Mouse (Mus musculus): ENCODE measurements around the gene Acvr1.

Acvr1 gene

GRCm38 (mm10) chr2:58567066-58567810 is at the start of gene Acvr1, which contains the start of gene Upp2:
TSS of gene Acvr1 (minus strand) at chr2:58567157.
TSS of gene Upp2 (plus strand) at chr2:58567298.
- peak in 1 of 2 experiments; percentile 18 for DNase-seq (ENCODE audit: low read depth in 1 of 2, low spot score in 2 of 2)

DNA sequence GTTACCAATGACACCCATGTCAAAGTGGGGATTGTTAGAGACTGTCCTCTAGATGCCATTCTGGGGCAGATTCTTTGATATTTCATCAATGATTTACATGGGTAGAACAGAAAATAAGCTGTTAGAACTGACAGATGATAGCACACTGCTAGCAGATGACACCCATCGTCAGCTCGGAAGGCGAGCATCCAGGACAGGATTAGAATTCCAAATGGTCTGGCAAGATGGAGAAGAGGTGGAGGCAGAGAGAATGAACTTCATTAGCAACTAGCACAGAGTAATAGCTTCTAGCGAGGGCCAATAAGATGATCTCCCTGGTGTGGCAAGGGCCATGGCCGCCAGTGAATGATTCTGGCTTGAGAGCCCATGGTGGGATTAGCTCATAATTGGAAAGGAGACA is 48.8 kb upstream of the Acvr1 start:
- DNase-seq (ENCODE audit: low read depth in 1 of 2, low spot score in 2 of 2), result no peak

DNA sequence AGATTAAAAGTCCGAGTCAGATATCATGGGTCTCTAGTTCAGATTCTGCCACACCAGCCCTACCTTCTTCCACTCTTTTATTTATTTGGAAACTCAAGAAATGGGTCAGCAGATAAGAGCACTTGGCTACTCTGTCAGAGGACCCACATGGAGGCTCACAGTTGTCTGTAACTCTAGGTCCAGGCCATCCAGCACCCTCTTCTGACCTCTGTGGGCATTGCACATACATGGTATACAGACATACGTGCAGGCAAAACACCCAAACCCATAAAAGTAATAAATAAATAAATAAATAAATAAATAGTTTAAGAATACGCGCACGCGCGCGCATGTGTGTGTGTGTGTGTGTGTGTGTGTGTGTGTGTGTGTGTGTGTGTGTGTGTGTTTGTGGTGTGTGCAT is 47.9 kb upstream of the Acvr1 start:
- DNase-seq (ENCODE audit: low read depth in 1 of 2, low spot score in 2 of 2), result no peak

DNA sequence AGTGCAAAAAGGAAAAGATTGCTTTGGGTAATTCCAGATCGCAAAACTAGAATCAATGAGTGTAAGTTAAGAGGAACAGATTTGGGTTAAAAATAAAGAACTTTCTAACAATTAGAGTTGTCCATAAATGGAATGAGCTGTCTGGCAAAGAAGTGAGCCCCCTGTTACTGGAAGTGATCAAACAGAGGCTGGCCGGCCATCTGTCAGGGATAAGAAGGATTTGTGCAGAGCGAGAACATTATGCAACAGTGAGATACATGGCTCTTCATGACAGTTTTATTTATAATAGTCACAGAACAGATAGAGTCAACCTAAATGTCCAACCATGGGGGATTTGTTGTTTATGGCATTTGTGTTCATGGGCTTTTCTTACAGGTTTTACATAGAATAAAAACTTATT is 46.8 kb upstream of the Acvr1 start:
- no peak for DNase-seq (ENCODE audit: low read depth in 1 of 2, low spot score in 2 of 2)

GRCm38 (mm10) chr2:58604791-58605190 is 37.8 kb upstream of the Acvr1 start:
- DNase-seq (ENCODE audit: low read depth in 1 of 2, low spot score in 2 of 2), result no peak

- no peak for DNase-seq (ENCODE audit: low read depth in 1 of 2, low spot score in 2 of 2)
These were observed 36.4 kb upstream of the Acvr1 start for GRCm38 (mm10) chr2:58603379-58603778.

GRCm38 (mm10) chr2:58601382-58601781 is 34.4 kb upstream of the Acvr1 start:
- no peak for DNase-seq (ENCODE audit: low read depth in 1 of 2, low spot score in 2 of 2)

DNA sequence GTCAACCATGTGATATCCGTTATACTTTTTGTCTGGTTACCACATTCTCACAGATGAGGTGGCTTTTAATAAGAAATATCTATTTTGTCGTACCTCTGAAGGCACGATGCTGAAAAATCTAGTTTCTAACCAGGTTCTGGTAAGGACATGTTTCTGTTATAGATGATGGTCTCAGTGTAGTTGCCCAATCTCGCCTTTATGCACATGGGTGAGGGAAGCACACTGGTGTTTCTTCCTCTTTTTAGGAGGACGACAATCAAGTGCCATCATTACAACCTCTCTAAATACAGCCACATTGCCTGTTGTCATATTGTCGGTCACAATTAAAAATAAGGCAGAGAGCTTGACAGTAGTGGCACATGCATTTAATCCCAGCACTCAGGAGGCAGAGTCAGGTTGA is 32.7 kb upstream of the Acvr1 start:
- DNase-seq (ENCODE audit: low read depth in 1 of 2, low spot score in 2 of 2), result no peak

DNA sequence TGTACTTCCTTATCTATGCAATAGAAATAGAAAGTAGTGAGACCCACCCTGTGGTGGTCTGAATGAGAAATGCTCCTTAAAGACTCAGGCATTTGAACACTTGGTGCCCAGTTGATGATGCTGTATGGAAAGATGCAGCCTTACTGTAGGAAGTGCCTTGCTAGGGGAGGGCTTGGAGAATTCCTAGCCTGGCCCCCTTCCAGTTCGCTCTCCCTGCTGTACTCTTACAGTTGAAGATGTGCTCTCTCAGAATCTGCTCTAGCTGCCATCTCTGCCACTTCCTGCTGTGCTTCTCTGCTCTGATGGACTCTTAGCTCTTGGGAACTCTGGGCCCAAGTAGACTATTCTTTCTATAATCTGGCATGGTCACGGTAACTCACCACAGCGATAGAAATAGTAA is 30.6 kb upstream of the Acvr1 start:
- DNase-seq (ENCODE audit: low read depth in 1 of 2, low spot score in 2 of 2), result no peak

GRCm38 (mm10) chr2:58596774-58597342 is 29.9 kb upstream of the Acvr1 start:
- DNase-seq (ENCODE audit: low read depth in 1 of 2, low spot score in 2 of 2), result no peak

- no peak for DNase-seq (ENCODE audit: low read depth in 1 of 2, low spot score in 2 of 2)
These were observed 28.4 kb upstream of the Acvr1 start for GRCm38 (mm10) chr2:58595350-58595749.

- DNase-seq (ENCODE audit: low read depth in 1 of 2, low spot score in 2 of 2), result no peak
These were observed 23.1 kb upstream of the Acvr1 start for GRCm38 (mm10) chr2:58590055-58590454.

GRCm38 (mm10) chr2:58589637-58590036 is 22.7 kb upstream of the Acvr1 start:
- no peak for DNase-seq (ENCODE audit: low read depth in 1 of 2, low spot score in 2 of 2)

DNA sequence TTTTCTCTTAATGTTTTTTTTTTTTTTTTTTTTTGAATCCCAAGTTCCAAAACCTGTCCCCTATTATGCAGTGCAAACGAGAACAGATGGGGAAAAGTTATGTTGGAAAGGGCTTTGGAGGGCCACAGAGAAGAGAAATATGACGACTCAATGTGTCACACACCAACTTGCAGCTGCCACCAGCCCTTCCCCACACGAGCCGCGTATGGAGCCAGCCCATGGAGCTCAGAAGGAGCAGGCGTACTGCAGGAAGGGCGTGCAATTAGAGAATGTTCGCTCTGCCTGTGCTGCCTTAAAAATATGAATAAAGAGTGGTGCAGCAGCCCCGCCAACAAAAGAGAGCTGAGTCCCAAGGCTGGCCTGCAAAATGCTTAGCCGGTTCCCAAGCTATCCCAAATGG is 19.4 kb upstream of the Acvr1 start:
- DNase-seq (ENCODE audit: low read depth in 1 of 2, low spot score in 2 of 2), result no peak

DNA sequence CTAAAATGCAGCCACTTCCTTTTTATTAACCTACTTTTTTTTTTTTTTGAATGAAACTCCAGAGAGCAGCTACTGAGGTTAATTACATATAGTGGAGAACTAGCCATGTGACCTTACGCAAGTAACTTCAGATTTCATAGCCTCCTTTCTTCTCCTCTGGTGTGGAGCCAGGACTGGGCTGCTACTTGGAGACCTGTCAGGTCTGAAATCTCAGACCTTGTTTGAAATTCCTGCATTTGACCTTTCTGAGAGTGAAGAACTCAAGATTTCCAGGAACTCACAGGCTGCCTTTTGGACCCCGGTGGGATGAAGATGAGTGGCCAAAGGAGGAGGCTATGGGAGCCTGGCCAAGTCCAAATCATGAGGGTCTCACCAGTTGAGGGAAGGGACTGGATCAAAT is 7.2 kb upstream of the Acvr1 start:
- DNase-seq (ENCODE audit: low read depth in 1 of 2, low spot score in 2 of 2), result no peak

DNA sequence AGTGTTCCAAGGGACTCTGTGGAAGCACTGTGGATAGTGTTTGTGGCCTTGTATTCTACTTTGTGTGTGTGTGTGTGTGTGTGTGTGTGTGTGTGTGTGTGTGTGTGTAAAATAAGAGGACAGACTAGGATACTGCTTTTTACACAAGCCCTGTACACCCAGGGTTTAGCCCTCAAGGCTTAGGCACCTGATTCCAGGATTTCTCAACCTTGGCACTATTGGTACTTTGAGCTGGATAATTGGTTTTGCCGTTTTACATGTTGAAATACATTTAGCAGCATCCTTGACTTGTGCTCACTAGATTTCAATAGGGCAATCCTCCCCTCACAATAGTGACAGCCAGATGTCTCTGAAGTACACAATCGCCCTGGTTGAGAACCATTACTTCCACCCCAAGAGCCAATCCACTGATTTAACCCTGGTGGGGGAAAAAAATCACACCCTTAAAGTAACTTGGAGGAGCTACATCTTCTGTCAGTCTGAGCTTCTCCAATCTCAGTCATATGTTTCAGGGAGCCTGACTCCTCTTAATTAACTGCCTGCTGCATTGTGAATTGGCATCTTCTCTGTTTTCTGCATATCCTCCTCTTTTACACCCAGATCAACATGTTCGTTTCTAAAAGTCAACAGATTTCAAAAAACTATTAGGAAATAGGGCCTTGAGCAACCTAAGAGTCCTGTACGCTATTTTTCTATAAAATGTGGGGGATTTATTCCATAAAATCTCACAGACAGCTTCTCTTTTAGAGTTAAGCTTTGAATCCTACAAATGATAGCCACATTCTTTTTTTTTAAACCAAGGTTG is 2.1 kb upstream of the Acvr1 start:
- DNase-seq (ENCODE audit: low read depth in 1 of 2, low spot score in 2 of 2), result no peak

DNA sequence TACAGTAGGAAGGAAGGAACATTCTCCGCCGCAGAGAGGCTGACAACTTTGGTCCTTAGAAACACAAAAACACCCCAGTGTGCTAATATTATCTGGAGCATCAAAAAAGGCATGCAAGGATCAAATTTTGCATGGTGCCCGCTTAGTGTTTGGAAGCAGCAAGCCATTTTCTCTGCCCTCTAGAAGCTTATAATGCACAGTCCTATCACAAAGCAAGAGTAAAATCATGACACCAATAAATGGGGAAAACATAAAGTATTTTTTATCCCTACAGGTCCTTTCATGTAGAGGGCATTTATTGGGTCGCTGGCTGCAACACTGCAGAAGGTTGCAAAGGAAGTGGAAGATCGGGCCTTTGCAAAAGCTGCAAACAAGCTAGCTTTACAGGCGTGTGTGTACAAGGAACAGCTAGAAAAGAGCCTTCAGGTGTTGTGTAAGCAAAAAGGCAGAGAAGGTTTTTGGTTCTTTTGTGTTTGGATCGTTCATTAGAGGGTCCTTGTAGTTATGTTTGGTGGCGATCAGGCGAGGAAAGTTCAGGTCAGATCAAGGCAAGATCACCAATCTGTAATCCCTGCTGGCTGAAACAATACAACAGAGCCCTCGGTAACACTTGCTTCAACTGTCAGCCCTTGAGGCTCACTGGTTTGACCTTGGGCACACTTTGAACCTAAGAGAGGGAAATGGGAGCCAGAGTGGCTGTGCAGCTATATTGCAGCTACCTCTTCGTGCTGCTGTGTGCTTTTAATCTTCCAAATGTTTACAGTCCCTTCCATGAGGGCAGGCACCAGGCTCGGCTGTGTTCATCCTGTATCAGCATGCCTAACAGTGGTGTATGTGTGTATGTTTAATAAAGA is 1.1 kb upstream of the Acvr1 start:
- DNase-seq (ENCODE audit: low read depth in 1 of 2, low spot score in 2 of 2), result no peak

- no peak for DNase-seq (ENCODE audit: low read depth in 1 of 2, low spot score in 2 of 2)
These were observed 419 bp downstream of the Acvr1 start for GRCm38 (mm10) chr2:58566410-58567065.

DNA sequence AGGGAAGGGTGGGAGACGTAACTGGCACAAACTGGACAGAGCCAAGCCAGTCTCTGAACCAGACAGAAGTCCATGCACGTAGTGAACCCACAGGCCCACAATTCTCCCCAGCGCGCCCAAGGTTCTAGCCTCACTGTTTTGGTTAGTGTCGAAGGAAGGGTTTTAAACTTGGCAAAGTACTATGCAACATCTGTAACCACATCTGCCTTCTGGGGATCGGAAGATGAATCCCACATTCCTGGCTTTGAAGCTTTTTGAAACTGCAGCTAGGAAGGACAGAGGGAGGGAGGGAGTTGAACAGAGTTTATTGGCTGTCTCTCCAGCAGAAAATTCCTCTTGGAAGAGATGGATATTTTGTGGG is 928 bp downstream of the Acvr1 start:
- DNase-seq (ENCODE audit: low read depth in 1 of 2, low spot score in 2 of 2), result no peak

DNA sequence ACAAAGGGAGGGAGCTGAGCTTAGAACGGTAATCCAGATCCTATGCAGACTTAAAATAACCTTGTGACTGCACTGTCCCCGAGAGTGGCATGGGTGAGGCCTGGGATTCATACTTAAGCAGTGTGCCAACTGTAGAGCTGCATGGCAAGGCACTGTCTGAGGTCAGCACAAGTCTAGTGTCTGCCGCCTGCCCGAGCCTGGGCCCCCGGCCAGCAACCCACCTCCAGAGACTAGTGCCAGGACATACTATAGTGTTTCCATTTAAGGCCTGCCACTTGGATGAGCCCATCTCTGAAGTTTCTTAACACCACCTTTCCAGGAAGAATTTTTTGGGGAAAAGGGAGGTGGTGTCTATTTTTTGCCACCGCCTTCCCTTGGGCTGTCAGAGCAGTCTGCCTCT is 1.7 kb downstream of the Acvr1 start:
- no peak for DNase-seq (ENCODE audit: low read depth in 1 of 2, low spot score in 2 of 2)

DNA sequence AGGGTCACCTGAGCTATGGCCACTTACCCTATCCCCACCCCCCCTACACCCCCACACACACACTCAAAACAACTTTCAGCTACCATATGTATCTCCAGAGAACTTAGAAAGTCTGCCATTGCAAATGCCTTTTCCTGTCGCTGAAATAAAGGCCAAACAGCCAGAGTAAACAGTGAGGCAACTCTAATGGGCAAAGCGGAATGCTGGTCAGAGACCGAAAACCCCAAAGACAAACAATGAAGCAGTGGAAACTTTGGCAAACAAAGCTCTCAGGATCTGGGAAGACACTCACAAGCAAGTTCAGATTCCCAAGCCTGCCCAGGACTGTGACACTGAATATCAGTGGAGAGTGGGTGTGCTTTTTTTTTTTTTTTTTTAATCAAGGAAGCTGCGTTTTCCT is 4.8 kb downstream of the Acvr1 start:
- no peak for DNase-seq (ENCODE audit: low read depth in 1 of 2, low spot score in 2 of 2)
